Mouse (Mus musculus): Measurements from ENCODE around the gene Shprh. TPM values are rescaled to one million over a fixed set of nuclear protein-coding genes. Genes with fewer than 3 reads are reported as not detected.
A peak's percentile ranks its signal among the peaks of the same experiment; 100 is the strongest.

The Shprh gene
- polyA plus RNA-seq, 1 experiment from 2014 or later, result 6.0 TPM

GRCm38 (mm10) chr10:11157039-11157438, 7.8 kb downstream of the Shprh start:
- peaks cover 10% of the 10 kb centered on the region; the same call in 1 of the 2 replicates for H3K36me3 ChIP-seq (ENCODE audit: control insufficient read depth, insufficient read depth, low read length)
- no peaks in the 10 kb centered on the region for H3K27me3 ChIP-seq (ENCODE audit: control insufficient read depth, insufficient read depth, low read length)
- H3K9me3 ChIP-seq (ENCODE audit: control insufficient read depth, low read length), result no peaks in the 10 kb centered on the region
- H3K4me2 ChIP-seq (replicated peaks; ENCODE audit: low read depth), result no peak overlapping the region
- no peak overlapping the region for H3K4me3 ChIP-seq (ENCODE audit: low read depth, low read length)
- WGBS, result 86% methylated on average over 9 of the region's 9 CpGs
- H3K27ac ChIP-seq (replicated peaks), result no peak overlapping the region
- ATAC-seq (ENCODE audit: low FRiP score, low TSS enrichment), result no peak
- no peak for DNase-seq (ENCODE audit: low spot score)
- H3K9ac ChIP-seq (ENCODE audit: low read length), result no peak overlapping the region
- TF ChIP-seq CTCF (IDR thresholded peaks at IDR 0.05; ENCODE audit: low read depth), result peak; percentile 41
- no peak for TF ChIP-seq EP300 (optimal IDR thresholded peaks at IDR 0.05)
- H3K4me1 ChIP-seq (replicated peaks; ENCODE audit: control insufficient read depth, insufficient read depth), result no peaks in the 10 kb centered on the region

- ATAC-seq (ENCODE audit: low FRiP score, low TSS enrichment) (no peak), DNase-seq (ENCODE audit: low spot score) (no peak)
- TF ChIP-seq EP300 (optimal IDR thresholded peaks at IDR 0.05) (no peak), CTCF (IDR thresholded peaks at IDR 0.05; ENCODE audit: low read depth) (no peak)
- no peak overlapping the region for H3K4me2 ChIP-seq (replicated peaks; ENCODE audit: low read depth)
- H3K9ac ChIP-seq (ENCODE audit: low read length), result no peak overlapping the region
- no peak overlapping the region for H3K4me3 ChIP-seq (ENCODE audit: low read depth, low read length)
- peaks cover 9% of the 10 kb centered on the region for H3K36me3 ChIP-seq (ENCODE audit: control insufficient read depth, insufficient read depth, low read length)
- H3K9me3 ChIP-seq (ENCODE audit: control insufficient read depth, low read length), result no peaks in the 10 kb centered on the region
- H3K27ac ChIP-seq (replicated peaks), result no peak overlapping the region
- H3K4me1 ChIP-seq (replicated peaks; ENCODE audit: control insufficient read depth, insufficient read depth), result no peaks in the 10 kb centered on the region
- no peaks in the 10 kb centered on the region for H3K27me3 ChIP-seq (ENCODE audit: control insufficient read depth, insufficient read depth, low read length)
- WGBS, result 79% methylated on average over 5 of the region's 5 CpGs
Measured at GRCm38 (mm10) chr10:11164537-11164936, 15.3 kb downstream of the Shprh start.

- 91% methylated on average over 5 of the region's 5 CpGs for WGBS
- no peaks in the 10 kb centered on the region for H3K4me1 ChIP-seq (replicated peaks; ENCODE audit: control insufficient read depth, insufficient read depth)
- peaks cover 14% of the 10 kb centered on the region; the same call in 1 of the 2 replicates for H3K36me3 ChIP-seq (ENCODE audit: control insufficient read depth, insufficient read depth, low read length)
- ATAC-seq (ENCODE audit: low FRiP score, low TSS enrichment) (no peak), DNase-seq (ENCODE audit: low spot score) (no peak)
- H3K27ac ChIP-seq (replicated peaks), result no peak overlapping the region
- no peak overlapping the region for H3K4me3 ChIP-seq (ENCODE audit: low read depth, low read length)
- H3K4me2 ChIP-seq (replicated peaks; ENCODE audit: low read depth), result no peak overlapping the region
- H3K27me3 ChIP-seq (ENCODE audit: control insufficient read depth, insufficient read depth, low read length), result no peaks in the 10 kb centered on the region
- no peaks in the 10 kb centered on the region for H3K9me3 ChIP-seq (ENCODE audit: control insufficient read depth, low read length)
- no peak overlapping the region for H3K9ac ChIP-seq (ENCODE audit: low read length)
- TF ChIP-seq EP300 (optimal IDR thresholded peaks at IDR 0.05) (no peak), CTCF (IDR thresholded peaks at IDR 0.05; ENCODE audit: low read depth) (no peak)
Measured at GRCm38 (mm10) chr10:11170252-11170651, 21.0 kb downstream of the Shprh start.

GRCm38 (mm10) chr10:11171615-11172014, 22.4 kb downstream of the Shprh start:
- no peak overlapping the region for H3K27ac ChIP-seq (replicated peaks)
- H3K4me2 ChIP-seq (replicated peaks; ENCODE audit: low read depth), result no peak overlapping the region
- no peak for TF ChIP-seq EP300 (optimal IDR thresholded peaks at IDR 0.05)
- TF ChIP-seq CTCF (IDR thresholded peaks at IDR 0.05; ENCODE audit: low read depth), result no peak
- 93% methylated on average over 4 of the region's 4 CpGs for WGBS
- no peaks in the 10 kb centered on the region for H3K4me1 ChIP-seq (replicated peaks; ENCODE audit: control insufficient read depth, insufficient read depth)
- H3K36me3 ChIP-seq (ENCODE audit: control insufficient read depth, insufficient read depth, low read length), result peaks cover 14% of the 10 kb centered on the region; the same call in 1 of the 2 replicates
- ATAC-seq (ENCODE audit: low FRiP score, low TSS enrichment), result no peak
- no peaks in the 10 kb centered on the region for H3K27me3 ChIP-seq (ENCODE audit: control insufficient read depth, insufficient read depth, low read length)
- no peak overlapping the region for H3K4me3 ChIP-seq (ENCODE audit: low read depth, low read length)
- no peaks in the 10 kb centered on the region for H3K9me3 ChIP-seq (ENCODE audit: control insufficient read depth, low read length)
- no peak for DNase-seq (ENCODE audit: low spot score)
- H3K9ac ChIP-seq (ENCODE audit: low read length), result no peak overlapping the region

- TF ChIP-seq EP300 (optimal IDR thresholded peaks at IDR 0.05) (no peak), CTCF (IDR thresholded peaks at IDR 0.05; ENCODE audit: low read depth) (no peak)
- peaks cover 14% of the 10 kb centered on the region; the same call in 1 of the 2 replicates for H3K36me3 ChIP-seq (ENCODE audit: control insufficient read depth, insufficient read depth, low read length)
- no peak overlapping the region for H3K27ac ChIP-seq (replicated peaks)
Measured at GRCm38 (mm10) chr10:11172519-11172918, 23.3 kb downstream of the Shprh start.

GRCm38 (mm10) chr10:11175801-11176482, 26.7 kb downstream of the Shprh start:
- 71% methylated on average over 8 of the region's 8 CpGs for WGBS
- peaks cover 15% of the 10 kb centered on the region; the same call in 1 of the 2 replicates for H3K36me3 ChIP-seq (ENCODE audit: control insufficient read depth, insufficient read depth, low read length)
- ATAC-seq (ENCODE audit: low FRiP score, low TSS enrichment), result no peak

More at GRCm38 (mm10) chr10:11172519-11172918, 23.3 kb downstream of the Shprh start:
- no peak for ATAC-seq (ENCODE audit: low FRiP score, low TSS enrichment)
- Histone ChIP-seq H3K9ac (ENCODE audit: low read length) (no peak overlapping the region), H3K4me2 (replicated peaks; ENCODE audit: low read depth) (no peak overlapping the region), H3K27me3 (ENCODE audit: control insufficient read depth, insufficient read depth, low read length) (no peaks in the 10 kb centered on the region), H3K4me3 (ENCODE audit: low read depth, low read length) (no peak overlapping the region), H3K4me1 (replicated peaks; ENCODE audit: control insufficient read depth, insufficient read depth) (no peaks in the 10 kb centered on the region), H3K9me3 (ENCODE audit: control insufficient read depth, low read length) (no peaks in the 10 kb centered on the region)
- DNase-seq (ENCODE audit: low spot score), result no peak

More at GRCm38 (mm10) chr10:11175801-11176482, 26.7 kb downstream of the Shprh start:
- Histone ChIP-seq H3K4me3 (ENCODE audit: low read depth, low read length) (no peak overlapping the region), H3K4me1 (replicated peaks; ENCODE audit: control insufficient read depth, insufficient read depth) (no peaks in the 10 kb centered on the region), H3K27ac (replicated peaks) (no peak overlapping the region), H3K9ac (ENCODE audit: low read length) (no peak overlapping the region), H3K4me2 (replicated peaks; ENCODE audit: low read depth) (no peak overlapping the region), H3K9me3 (ENCODE audit: control insufficient read depth, low read length) (no peaks in the 10 kb centered on the region), H3K27me3 (ENCODE audit: control insufficient read depth, insufficient read depth, low read length) (no peaks in the 10 kb centered on the region)
- TF ChIP-seq EP300 (optimal IDR thresholded peaks at IDR 0.05) (no peak), CTCF (IDR thresholded peaks at IDR 0.05; ENCODE audit: low read depth) (peak; percentile 63)
- DNase-seq (ENCODE audit: low spot score), result no peak

Measured in stomach, postnatal 0 days (tissue).